Mouse (Mus musculus) adrenal gland (tissue): Measurements from ENCODE around the gene Adam26a.
"Not testable (repeated sequence)": the region's sequence is repeated elsewhere in the genome, so short reads cannot be mapped to it uniquely, and the experiment has no call there.

Source experiments
- intact Hi-C: fragments of 180-260 bp; cut with DNase I; formaldehyde crosslinking; loops from one replicate; pipeline ENCODE4 v1.15.1; 2025
- long read RNA-seq, 2 experiments: library from polyadenylated mRNA; unstranded; transcript quantifications; one replicate each; pipeline ENCODE4 v2.0.0; 2020; ENCODE audit warnings: borderline replicate concordance in 1 of 2; ENCODE audit not compliant: insufficient replicate concordance in 1 of 2

The Adam26a gene
- long read RNA-seq, experiment 1, result 0 reads
- long read RNA-seq, experiment 2, result 0 reads

- intact Hi-C loops, result not testable (repeated sequence)
These were observed at the start of gene Adam26a for GRCm38 (mm10) chr8:43576607-43577006. Adam26a (minus strand) TSS chr8:43576707.

- intact Hi-C loops, result no loop called here
These were observed 39.5 kb upstream of the Adam26a start for GRCm38 (mm10) chr8:43616046-43616445.

GRCm38 (mm10) chr8:43603657-43604056 lies 27.1 kb upstream of the Adam26a start:
- intact Hi-C loops, result not testable (repeated sequence)

GRCm38 (mm10) chr8:43603166-43603565 lies 26.7 kb upstream of the Adam26a start:
- intact Hi-C loops, result not testable (repeated sequence)

GRCm38 (mm10) chr8:43528006-43528405 lies 48.5 kb downstream of the Adam26a start, which contains the start of gene Adam26b:
Adam26b (minus strand) TSS chr8:43528106.
- intact Hi-C loops, result not testable (repeated sequence)
